Mouse (Mus musculus): ENCODE measurements around the gene Hip1. TPM values are rescaled to one million over a fixed set of nuclear protein-coding genes. Genes with fewer than 3 reads are reported as not detected.
A peak's percentile ranks its signal among the peaks of the same experiment; 100 is the strongest.

The Hip1 gene
- polyA plus RNA-seq, 2 experiments: 45.9 to 47.0 TPM

DNA sequence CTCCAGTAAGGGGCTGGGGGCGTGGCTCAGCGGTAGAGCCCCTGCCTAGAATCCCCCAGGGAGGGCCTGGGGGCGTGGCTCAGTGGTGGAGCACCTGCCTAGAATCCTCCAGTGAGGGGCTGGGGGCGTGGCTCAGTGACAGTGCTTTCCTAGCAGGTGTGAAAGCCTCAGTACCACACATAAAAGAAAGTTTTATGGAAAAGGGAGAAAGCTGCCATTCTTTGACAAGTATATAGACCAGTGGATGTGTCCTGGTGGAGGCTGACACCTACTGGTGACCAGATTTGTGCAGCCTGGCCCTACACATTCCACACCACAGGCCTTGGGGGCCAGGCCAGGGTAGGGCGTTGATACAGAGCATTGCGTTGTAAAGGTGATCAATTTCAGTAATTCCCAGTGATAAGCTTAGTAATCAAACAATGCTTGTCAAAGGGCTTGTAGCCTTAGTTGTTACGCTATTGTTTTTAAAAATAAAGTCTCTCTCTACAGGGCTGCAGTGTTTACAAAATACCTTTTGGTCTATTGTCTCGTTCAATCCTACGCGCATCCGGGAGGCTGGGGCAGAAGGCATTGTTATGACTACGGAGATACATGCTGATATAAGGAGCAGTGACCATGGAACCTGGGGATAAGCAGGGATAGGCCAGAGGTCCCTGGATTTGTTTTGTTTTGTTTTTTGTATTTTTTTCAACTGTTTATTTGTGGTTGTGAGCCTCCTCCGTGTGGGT lies 50.6 kb downstream of the Hip1 start:
- TF ChIP-seq POLR2A (IDR thresholded peaks at IDR 0.05; ENCODE audit: borderline replicate concordance, extremely low read depth, insufficient read depth, insufficient read length): no peak
- Histone ChIP-seq H3K9me3 (ENCODE audit: control insufficient read depth, low read length) (no peaks in the 10 kb centered on the region), H3K4me3 (replicated peaks; ENCODE audit: low read length) (no peak overlapping the region), H3K4me1 (ENCODE audit: control insufficient read depth, insufficient read depth, low read length) (peaks cover 5% of the 10 kb centered on the region; the same call in 1 of the 2 replicates), H3K36me3 (ENCODE audit: control insufficient read depth, insufficient read depth, low read length) (no peaks in the 10 kb centered on the region), H3K9ac (ENCODE audit: low read depth, low read length, severe bottlenecking) (no peak overlapping the region), H3K4me2 (replicated peaks; ENCODE audit: low read depth, low read length, severe bottlenecking) (no peak overlapping the region), H3K27ac (replicated peaks; ENCODE audit: low read depth, low read length) (no peak overlapping the region), H3K27me3 (ENCODE audit: control insufficient read depth, insufficient read depth, low read length) (no peaks in the 10 kb centered on the region)
- 85% methylated on average over 13 of the region's 13 CpGs for WGBS
- ATAC-seq (ENCODE audit: low FRiP score, low read depth): peak; percentile 49; the same call in 1 of the 2 replicates
- peak; percentile 47 for DNase-seq (ENCODE audit: low spot score)

DNA sequence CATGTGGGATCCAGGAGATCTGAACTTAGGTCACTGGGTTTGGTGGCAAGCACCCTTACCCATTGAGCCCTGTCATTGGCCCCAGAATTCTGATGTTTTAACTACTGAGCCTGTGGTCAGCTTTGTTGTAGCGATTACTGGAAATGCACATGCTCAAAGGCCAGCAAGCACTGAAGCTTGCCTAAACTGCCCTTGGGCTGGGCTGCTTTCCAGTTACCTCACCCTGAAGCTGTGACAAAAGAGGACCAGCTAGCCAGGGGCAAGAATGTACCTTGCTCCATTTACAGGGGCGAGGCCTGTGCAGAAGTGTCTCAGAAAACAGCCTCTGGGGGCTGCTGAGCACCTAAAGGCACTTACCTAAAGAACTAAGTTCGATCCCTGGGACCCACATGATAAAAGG lies 51.8 kb downstream of the Hip1 start:
- ATAC-seq (ENCODE audit: low FRiP score, low read depth): no peak
- TF ChIP-seq POLR2A (IDR thresholded peaks at IDR 0.05; ENCODE audit: borderline replicate concordance, extremely low read depth, insufficient read depth, insufficient read length): no peak
- Histone ChIP-seq H3K9ac (ENCODE audit: low read depth, low read length, severe bottlenecking) (no peak overlapping the region), H3K9me3 (ENCODE audit: control insufficient read depth, low read length) (no peaks in the 10 kb centered on the region), H3K4me2 (replicated peaks; ENCODE audit: low read depth, low read length, severe bottlenecking) (no peak overlapping the region), H3K4me1 (ENCODE audit: control insufficient read depth, insufficient read depth, low read length) (peaks cover 5% of the 10 kb centered on the region), H3K4me3 (replicated peaks; ENCODE audit: low read length) (no peak overlapping the region), H3K27ac (replicated peaks; ENCODE audit: low read depth, low read length) (no peak overlapping the region), H3K36me3 (ENCODE audit: control insufficient read depth, insufficient read depth, low read length) (no peaks in the 10 kb centered on the region), H3K27me3 (ENCODE audit: control insufficient read depth, insufficient read depth, low read length) (no peaks in the 10 kb centered on the region)
- WGBS: 83% methylated on average over 3 of the region's 3 CpGs
- no peak for DNase-seq (ENCODE audit: low spot score)

DNA sequence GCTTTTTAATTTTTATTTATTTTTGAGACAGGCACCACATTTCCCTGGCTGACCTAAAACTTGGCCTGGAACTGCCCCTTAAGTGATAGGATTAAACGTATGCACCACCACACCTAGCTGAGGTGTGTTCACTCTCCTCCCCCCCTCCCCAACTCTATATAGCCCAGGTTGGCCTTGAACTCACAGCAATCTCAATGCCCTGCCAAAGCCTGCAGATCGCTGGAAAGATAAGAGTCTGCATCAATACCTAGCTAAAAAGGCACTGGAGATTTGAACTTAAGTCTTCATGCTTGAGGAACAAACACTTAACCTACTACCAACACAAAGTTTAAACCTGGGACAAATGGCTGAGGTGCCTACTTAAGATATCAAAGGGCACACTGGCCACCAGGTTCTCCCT lies 52.8 kb downstream of the Hip1 start:
- no peaks in the 10 kb centered on the region for H3K36me3 ChIP-seq (ENCODE audit: control insufficient read depth, insufficient read depth, low read length)
- no peak overlapping the region for H3K4me3 ChIP-seq (replicated peaks; ENCODE audit: low read length)
- TF ChIP-seq POLR2A (IDR thresholded peaks at IDR 0.05; ENCODE audit: borderline replicate concordance, extremely low read depth, insufficient read depth, insufficient read length): no peak
- H3K4me1 ChIP-seq (ENCODE audit: control insufficient read depth, insufficient read depth, low read length): peaks cover 12% of the 10 kb centered on the region
- no peak for DNase-seq (ENCODE audit: low spot score)
- no peaks in the 10 kb centered on the region for H3K9me3 ChIP-seq (ENCODE audit: control insufficient read depth, low read length)
- ATAC-seq (ENCODE audit: low FRiP score, low read depth): no peak
- H3K27me3 ChIP-seq (ENCODE audit: control insufficient read depth, insufficient read depth, low read length): no peaks in the 10 kb centered on the region
- WGBS: 94% methylated on average over 2 of the region's 2 CpGs
- no peak overlapping the region for H3K4me2 ChIP-seq (replicated peaks; ENCODE audit: low read depth, low read length, severe bottlenecking)
- no peak overlapping the region for H3K9ac ChIP-seq (ENCODE audit: low read depth, low read length, severe bottlenecking)
- H3K27ac ChIP-seq (replicated peaks; ENCODE audit: low read depth, low read length): no peak overlapping the region

DNA sequence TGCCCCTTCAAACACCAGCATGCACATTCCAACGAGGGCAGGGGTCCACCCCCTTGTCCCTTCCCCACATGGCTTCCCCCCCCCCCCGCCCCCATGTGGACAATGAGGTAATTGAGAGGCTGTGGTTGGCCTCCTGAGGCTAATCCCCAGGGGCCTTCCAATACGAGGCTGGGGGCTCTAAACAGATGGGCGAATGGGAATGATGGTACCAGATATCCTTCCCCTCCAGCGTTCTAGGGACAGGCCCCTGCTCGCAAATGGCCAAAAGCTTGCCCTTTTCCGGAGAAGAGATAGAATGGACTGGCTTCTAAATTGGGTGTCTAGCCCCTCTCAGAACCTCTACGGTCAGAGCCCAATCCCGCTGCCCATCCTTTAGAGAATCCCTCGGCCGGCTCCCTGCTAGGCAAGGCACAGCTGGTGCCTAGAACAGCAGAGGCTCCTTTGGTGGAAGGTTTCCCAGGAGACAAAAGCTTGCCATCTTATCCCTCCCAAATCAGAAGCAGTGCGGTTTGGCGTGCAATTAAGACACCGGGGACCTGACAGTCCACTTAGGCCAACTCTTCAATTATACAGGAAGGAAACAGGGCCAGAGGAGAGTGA lies 55.1 kb downstream of the Hip1 start:
- Histone ChIP-seq H3K27ac (replicated peaks; ENCODE audit: low read depth, low read length) (peak overlapping the region; percentile 81; the same call in 1 of the 2 replicates), H3K4me2 (replicated peaks; ENCODE audit: low read depth, low read length, severe bottlenecking) (peak overlapping the region; percentile 89), H3K27me3 (ENCODE audit: control insufficient read depth, insufficient read depth, low read length) (no peaks in the 10 kb centered on the region), H3K36me3 (ENCODE audit: control insufficient read depth, insufficient read depth, low read length) (no peaks in the 10 kb centered on the region), H3K9ac (ENCODE audit: low read depth, low read length, severe bottlenecking) (peak overlapping the region; percentile 70), H3K9me3 (ENCODE audit: control insufficient read depth, low read length) (no peaks in the 10 kb centered on the region), H3K4me1 (ENCODE audit: control insufficient read depth, insufficient read depth, low read length) (peaks cover 12% of the 10 kb centered on the region), H3K4me3 (replicated peaks; ENCODE audit: low read length) (peak overlapping the region; percentile 69)
- TF ChIP-seq POLR2A (IDR thresholded peaks at IDR 0.05; ENCODE audit: borderline replicate concordance, extremely low read depth, insufficient read depth, insufficient read length): no peak
- DNase-seq (ENCODE audit: low spot score) (no peak), ATAC-seq (ENCODE audit: low FRiP score, low read depth) (no peak)
- 3% methylated on average over 11 of the region's 14 CpGs for WGBS

DNA sequence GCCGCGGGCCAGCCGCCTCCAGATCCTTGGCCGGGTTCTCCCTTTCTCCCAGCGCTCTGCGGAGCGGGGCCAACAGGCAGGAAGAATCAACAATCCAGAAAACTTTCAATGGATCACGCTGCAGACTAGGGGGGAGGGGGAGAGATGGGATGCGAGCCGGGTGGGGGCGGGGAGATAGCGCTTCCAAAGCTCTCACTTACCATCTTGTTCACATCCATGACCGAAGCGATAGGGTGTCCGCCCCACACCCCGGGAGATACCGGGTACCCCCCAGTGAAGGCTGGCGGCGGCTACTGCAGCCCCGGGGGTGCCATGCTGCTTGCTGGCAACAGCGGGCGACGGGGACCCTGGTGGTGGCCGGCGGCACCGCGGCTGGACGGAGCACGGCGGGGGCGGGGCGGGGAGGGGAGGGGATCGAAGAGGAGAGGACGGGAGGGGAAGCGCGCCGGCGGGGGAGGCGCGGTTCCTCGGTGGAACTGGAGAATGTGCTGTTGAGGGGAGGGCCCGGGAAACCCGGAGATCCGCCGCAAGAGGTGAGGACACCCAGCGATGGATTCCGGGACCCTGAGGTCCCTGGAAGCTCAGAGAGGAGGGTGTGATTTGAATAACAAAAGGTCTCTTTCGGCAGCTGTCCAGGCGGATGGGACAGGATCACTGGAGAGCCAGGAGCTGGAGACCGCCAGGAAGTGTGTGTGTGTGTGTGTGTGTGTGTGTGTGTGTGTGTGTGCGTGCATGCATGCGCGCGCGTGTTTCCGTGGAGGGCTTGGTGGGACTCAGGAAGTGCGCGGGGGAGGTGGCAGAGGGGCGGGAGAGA lies 55.8 kb downstream of the Hip1 start:
- Histone ChIP-seq H3K4me2 (replicated peaks; ENCODE audit: low read depth, low read length, severe bottlenecking) (peak overlapping the region; percentile 89), H3K9ac (ENCODE audit: low read depth, low read length, severe bottlenecking) (peak overlapping the region; percentile 70), H3K27ac (replicated peaks; ENCODE audit: low read depth, low read length) (peak overlapping the region; percentile 81), H3K36me3 (ENCODE audit: control insufficient read depth, insufficient read depth, low read length) (no peaks in the 10 kb centered on the region), H3K27me3 (ENCODE audit: control insufficient read depth, insufficient read depth, low read length) (no peaks in the 10 kb centered on the region), H3K9me3 (ENCODE audit: control insufficient read depth, low read length) (no peaks in the 10 kb centered on the region), H3K4me1 (ENCODE audit: control insufficient read depth, insufficient read depth, low read length) (peaks cover 12% of the 10 kb centered on the region), H3K4me3 (replicated peaks; ENCODE audit: low read length) (peak overlapping the region; percentile 69)
- DNase-seq (ENCODE audit: low spot score): peak; percentile 77
- no peak for TF ChIP-seq POLR2A (IDR thresholded peaks at IDR 0.05; ENCODE audit: borderline replicate concordance, extremely low read depth, insufficient read depth, insufficient read length)
- peak; percentile 84 for ATAC-seq (ENCODE audit: low FRiP score, low read depth)
- WGBS: 1% methylated on average over 49 of the region's 59 CpGs

Measured in limb, embryonic 14.5 days (tissue).